Mouse (Mus musculus) lung, postnatal 0 days (tissue): ENCODE results near the gene Aqp9.
A peak's percentile ranks its signal among the peaks of the same experiment; 100 is the strongest.

Source experiments
- CTCF ChIP-seq: IDR thresholded peaks from 2 replicates; pipeline ENCODE4 v1.5.1; 2016; ENCODE audit warnings: antibody characterized with exemption, mild to moderate bottlenecking
- EP300 ChIP-seq: IDR thresholded peaks from 2 replicates; pipeline ENCODE4 v1.6.1; 2016; ENCODE audit warnings: antibody characterized with exemption, mild to moderate bottlenecking, control low read depth

- TF ChIP-seq EP300: no peak
- 0 out of 2 replicates have a peak, but pooled peaks have one; percentile 13 for TF ChIP-seq CTCF
Observed at GRCm38 (mm10) chr9:71120924-71121323, 47.6 kb downstream of the Aqp9 start.
